Mouse (Mus musculus): ENCODE measurements around the gene Abi3bp. TPM values are rescaled to one million over a fixed set of nuclear protein-coding genes. Genes with fewer than 3 reads are reported as not detected.

Gene Abi3bp
- polyA plus RNA-seq, 1 experiment, result not detected

- TF ChIP-seq EP300 (IDR thresholded peaks at IDR 0.05; ENCODE audit: insufficient read depth, low read depth, low read length) (no peak), CTCF (IDR thresholded peaks at IDR 0.05; ENCODE audit: low read depth, low read length) (no peak), POLR2A (IDR thresholded peaks at IDR 0.05; ENCODE audit: insufficient read depth, low read length) (no peak)
- Histone ChIP-seq H3K36me3 (ENCODE audit: control insufficient read depth, insufficient read depth, low read length, poor library complexity, severe bottlenecking) (no peaks in the 10 kb centered on the region), H3K9ac (ENCODE audit: low read depth, poor library complexity, severe bottlenecking) (no peak overlapping the region), H3K9me3 (replicated peaks; ENCODE audit: control insufficient read depth, insufficient read depth, low read length, poor library complexity, severe bottlenecking) (no peaks in the 10 kb centered on the region), H3K27ac (ENCODE audit: insufficient read depth, low read length) (no peak overlapping the region), H3K4me1 (ENCODE audit: control insufficient read depth, insufficient read depth, low read length) (peaks cover under 1% of the 10 kb centered on the region), H3K4me3 (ENCODE audit: low read depth, low read length) (no peak overlapping the region), H3K27me3 (ENCODE audit: control insufficient read depth, insufficient read depth, low read length, poor library complexity, severe bottlenecking) (no peaks in the 10 kb centered on the region)
Observed at GRCm38 (mm10) chr16:56677146-56677545, 199.5 kb downstream of the Abi3bp start.

DNA sequence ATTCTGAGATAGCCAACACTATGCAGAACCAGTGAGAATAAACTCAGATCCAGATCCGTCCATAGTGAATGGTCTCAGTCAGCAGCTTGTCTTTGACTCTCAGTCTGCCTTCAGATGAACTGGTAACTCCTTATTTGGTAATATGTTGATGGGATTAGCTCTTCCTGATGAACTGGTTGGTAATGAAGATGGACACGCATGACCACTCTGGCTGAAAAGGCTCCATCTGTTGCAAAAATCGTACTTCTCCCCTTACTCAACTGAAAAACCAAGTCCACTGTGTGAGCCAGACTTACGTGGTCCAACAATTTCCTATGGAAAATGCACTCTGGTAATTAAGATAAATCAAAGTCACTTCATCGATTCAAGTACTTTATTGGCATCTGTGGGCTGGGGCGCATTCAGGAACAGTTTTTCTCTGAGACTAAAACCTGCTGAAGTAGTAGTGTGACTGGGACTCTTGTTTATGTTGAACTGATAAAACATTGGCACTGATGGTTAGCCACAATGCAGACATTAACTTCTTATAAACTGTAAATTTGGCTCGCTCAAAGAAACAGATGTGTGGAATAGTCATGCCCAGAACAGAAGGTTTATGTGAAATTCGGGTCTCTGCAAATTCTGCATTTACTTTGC, 203.4 kb downstream of the Abi3bp start:
- no peak overlapping the region for H3K27ac ChIP-seq (ENCODE audit: insufficient read depth, low read length)
- TF ChIP-seq POLR2A (IDR thresholded peaks at IDR 0.05; ENCODE audit: insufficient read depth, low read length) (no peak), CTCF (IDR thresholded peaks at IDR 0.05; ENCODE audit: low read depth, low read length) (no peak), EP300 (IDR thresholded peaks at IDR 0.05; ENCODE audit: insufficient read depth, low read depth, low read length) (no peak)

DNA sequence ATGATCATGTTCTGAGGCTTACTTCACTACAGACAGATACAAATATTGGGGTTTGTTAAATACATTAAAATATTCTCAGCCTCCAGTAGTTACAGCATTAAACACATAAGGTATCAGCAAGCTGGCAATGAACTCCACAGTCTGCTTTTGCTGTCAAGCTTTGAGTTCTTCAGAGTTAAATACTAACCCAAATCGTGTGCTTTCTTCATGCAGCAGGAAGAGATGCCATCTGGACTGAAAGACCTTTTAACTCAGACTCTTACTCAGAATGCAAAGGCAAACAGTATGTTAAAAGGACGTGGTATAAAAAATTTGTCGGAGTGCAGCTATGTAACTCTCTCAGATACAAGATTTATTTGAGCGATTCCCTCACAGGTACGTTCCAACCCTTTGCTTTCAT, 209.1 kb downstream of the Abi3bp start:
- TF ChIP-seq CTCF (IDR thresholded peaks at IDR 0.05; ENCODE audit: low read depth, low read length), result no peak
- no peak for TF ChIP-seq EP300 (IDR thresholded peaks at IDR 0.05; ENCODE audit: insufficient read depth, low read depth, low read length)
- TF ChIP-seq POLR2A (IDR thresholded peaks at IDR 0.05; ENCODE audit: insufficient read depth, low read length), result no peak
- H3K27ac ChIP-seq (ENCODE audit: insufficient read depth, low read length), result no peak overlapping the region
- H3K27me3 ChIP-seq (ENCODE audit: control insufficient read depth, insufficient read depth, low read length, poor library complexity, severe bottlenecking), result no peaks in the 10 kb centered on the region
- H3K9me3 ChIP-seq (replicated peaks; ENCODE audit: control insufficient read depth, insufficient read depth, low read length, poor library complexity, severe bottlenecking), result no peaks in the 10 kb centered on the region
- H3K36me3 ChIP-seq (ENCODE audit: control insufficient read depth, insufficient read depth, low read length, poor library complexity, severe bottlenecking), result peaks cover 7% of the 10 kb centered on the region
- H3K4me3 ChIP-seq (ENCODE audit: low read depth, low read length), result no peak overlapping the region
- H3K9ac ChIP-seq (ENCODE audit: low read depth, poor library complexity, severe bottlenecking), result no peak overlapping the region
- H3K4me1 ChIP-seq (ENCODE audit: control insufficient read depth, insufficient read depth, low read length), result no peaks in the 10 kb centered on the region

More for the DNA sequence above, 203.4 kb downstream of the Abi3bp start:
- Histone ChIP-seq H3K27me3 (ENCODE audit: control insufficient read depth, insufficient read depth, low read length, poor library complexity, severe bottlenecking) (no peaks in the 10 kb centered on the region), H3K9me3 (replicated peaks; ENCODE audit: control insufficient read depth, insufficient read depth, low read length, poor library complexity, severe bottlenecking) (no peaks in the 10 kb centered on the region), H3K9ac (ENCODE audit: low read depth, poor library complexity, severe bottlenecking) (no peak overlapping the region), H3K4me3 (ENCODE audit: low read depth, low read length) (no peak overlapping the region), H3K4me1 (ENCODE audit: control insufficient read depth, insufficient read depth, low read length) (no peaks in the 10 kb centered on the region), H3K36me3 (ENCODE audit: control insufficient read depth, insufficient read depth, low read length, poor library complexity, severe bottlenecking) (no peaks in the 10 kb centered on the region; the same call in none of the 2 replicates)

- no peak overlapping the region for H3K27ac ChIP-seq (ENCODE audit: insufficient read depth, low read length)
- peaks cover 13% of the 10 kb centered on the region for H3K36me3 ChIP-seq (ENCODE audit: control insufficient read depth, insufficient read depth, low read length, poor library complexity, severe bottlenecking)
- no peak overlapping the region for H3K9ac ChIP-seq (ENCODE audit: low read depth, poor library complexity, severe bottlenecking)
- H3K27me3 ChIP-seq (ENCODE audit: control insufficient read depth, insufficient read depth, low read length, poor library complexity, severe bottlenecking), result no peaks in the 10 kb centered on the region
- no peak overlapping the region for H3K4me3 ChIP-seq (ENCODE audit: low read depth, low read length)
- TF ChIP-seq POLR2A (IDR thresholded peaks at IDR 0.05; ENCODE audit: insufficient read depth, low read length), result no peak
- TF ChIP-seq EP300 (IDR thresholded peaks at IDR 0.05; ENCODE audit: insufficient read depth, low read depth, low read length), result no peak
- no peak for TF ChIP-seq CTCF (IDR thresholded peaks at IDR 0.05; ENCODE audit: low read depth, low read length)
- no peaks in the 10 kb centered on the region for H3K9me3 ChIP-seq (replicated peaks; ENCODE audit: control insufficient read depth, insufficient read depth, low read length, poor library complexity, severe bottlenecking)
- H3K4me1 ChIP-seq (ENCODE audit: control insufficient read depth, insufficient read depth, low read length), result no peaks in the 10 kb centered on the region
Observed at GRCm38 (mm10) chr16:56690715-56691114, 213.0 kb downstream of the Abi3bp start.

- TF ChIP-seq EP300 (IDR thresholded peaks at IDR 0.05; ENCODE audit: insufficient read depth, low read depth, low read length) (no peak), POLR2A (IDR thresholded peaks at IDR 0.05; ENCODE audit: insufficient read depth, low read length) (no peak), CTCF (IDR thresholded peaks at IDR 0.05; ENCODE audit: low read depth, low read length) (no peak)
- Histone ChIP-seq H3K9ac (ENCODE audit: low read depth, poor library complexity, severe bottlenecking) (no peak overlapping the region), H3K36me3 (ENCODE audit: control insufficient read depth, insufficient read depth, low read length, poor library complexity, severe bottlenecking) (peaks cover 19% of the 10 kb centered on the region), H3K4me1 (ENCODE audit: control insufficient read depth, insufficient read depth, low read length) (no peaks in the 10 kb centered on the region), H3K4me3 (ENCODE audit: low read depth, low read length) (no peak overlapping the region), H3K27me3 (ENCODE audit: control insufficient read depth, insufficient read depth, low read length, poor library complexity, severe bottlenecking) (no peaks in the 10 kb centered on the region), H3K27ac (ENCODE audit: insufficient read depth, low read length) (no peak overlapping the region), H3K9me3 (replicated peaks; ENCODE audit: control insufficient read depth, insufficient read depth, low read length, poor library complexity, severe bottlenecking) (no peaks in the 10 kb centered on the region)
Observed at GRCm38 (mm10) chr16:56696448-56696847, 218.8 kb downstream of the Abi3bp start.

- Histone ChIP-seq H3K9ac (ENCODE audit: low read depth, poor library complexity, severe bottlenecking) (no peak overlapping the region), H3K27ac (ENCODE audit: insufficient read depth, low read length) (no peak overlapping the region), H3K4me3 (ENCODE audit: low read depth, low read length) (no peak overlapping the region), H3K9me3 (replicated peaks; ENCODE audit: control insufficient read depth, insufficient read depth, low read length, poor library complexity, severe bottlenecking) (no peaks in the 10 kb centered on the region), H3K36me3 (ENCODE audit: control insufficient read depth, insufficient read depth, low read length, poor library complexity, severe bottlenecking) (peaks cover 23% of the 10 kb centered on the region), H3K4me1 (ENCODE audit: control insufficient read depth, insufficient read depth, low read length) (no peaks in the 10 kb centered on the region), H3K27me3 (ENCODE audit: control insufficient read depth, insufficient read depth, low read length, poor library complexity, severe bottlenecking) (no peaks in the 10 kb centered on the region)
- TF ChIP-seq POLR2A (IDR thresholded peaks at IDR 0.05; ENCODE audit: insufficient read depth, low read length) (no peak), CTCF (IDR thresholded peaks at IDR 0.05; ENCODE audit: low read depth, low read length) (no peak), EP300 (IDR thresholded peaks at IDR 0.05; ENCODE audit: insufficient read depth, low read depth, low read length) (no peak)
Observed at GRCm38 (mm10) chr16:56700898-56701297, 223.2 kb downstream of the Abi3bp start.
